21 mouse cellular contexts compared by ENCODE assay signal in the genomic region with DNA sequence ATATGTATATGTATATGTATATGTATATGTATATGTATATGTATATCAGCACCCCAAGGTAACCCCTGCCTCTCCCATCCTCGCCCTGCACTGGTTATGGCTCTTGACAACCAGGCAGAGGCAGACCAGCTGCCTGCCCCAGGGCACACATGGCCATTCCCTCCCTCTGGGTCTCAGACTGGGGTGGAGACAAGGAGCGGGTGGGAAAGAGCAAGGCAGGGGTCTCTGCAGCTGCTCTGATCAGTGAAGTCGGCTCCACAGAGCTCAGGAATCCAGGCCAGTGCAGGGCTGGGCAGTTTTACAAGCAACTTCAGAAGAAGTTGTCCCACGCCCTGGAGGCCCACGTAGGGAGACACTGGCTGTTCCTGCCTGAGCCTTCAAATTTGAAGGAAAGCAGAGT. TPM values are rescaled to one million over a fixed set of nuclear protein-coding genes. Genes with fewer than 3 reads are reported as not detected.
A peak's percentile ranks its signal among the peaks of the same experiment; 100 is the strongest.
DNase-seq lines count a peak whose midpoint lies in the region; ATAC-seq and TF ChIP-seq lines count a peak whose summit lies in the region.
"Had no signal": no experiment of that assay in that cellular context is flagged by ENCODE, and none has a peak within 500 bp of the region (broad histone marks: within the 10 kb centered on the region; RNA-seq: fewer than 3 reads in every experiment).

No protein-coding gene starts in this region.

- 0 out of 2 replicates have a peak, but pooled peaks cover 6% of the 10 kb centered on the region for H3K4me1 ChIP-seq in kidney, embryonic 16.5 days (ENCODE audit: insufficient read depth, low read length)
- peaks cover 18% of the 10 kb centered on the region for H3K4me1 ChIP-seq in limb, embryonic 12.5 days (replicated peaks)
- peaks cover 6% of the 10 kb centered on the region; the same call in 1 of the 2 replicates for H3K4me1 ChIP-seq in stomach, embryonic 15.5 days
- H3K4me1 ChIP-seq: liver, embryonic 12.5 days; midbrain, embryonic 12.5 days had no signal

- DNase-seq in kidney, postnatal 4 days: no peak
- peak; percentile 26 for DNase-seq in forelimb bud, embryonic 11.5 days (ENCODE audit: low read depth, low spot score)
- DNase-seq in layer of hippocampus, adult 2 months (ENCODE audit: low spot score in 2 of 2): no peak
- DNase-seq: adrenal gland, adult 8-10 months; cerebellum, adult 2 months; cerebellum, postnatal 36 days; embryo, embryonic 11 days; gastrocnemius, postnatal 36 days; heart, postnatal 4 days; kidney, postnatal 14 days; lung, adult 2 months; thymus, adult 18-20 months; thymus, postnatal 4 days had no signal

- H3K4me2 ChIP-seq in kidney, embryonic 16.5 days (replicated peaks; ENCODE audit: low read depth, low read length): no peak overlapping the region
- H3K4me2 ChIP-seq in limb, embryonic 12.5 days: no peak overlapping the region
- no peak overlapping the region for H3K4me2 ChIP-seq in stomach, embryonic 15.5 days
- H3K4me2 ChIP-seq: hindbrain, embryonic 14.5 days; liver, embryonic 12.5 days; midbrain, embryonic 12.5 days had no signal

- H3K27ac ChIP-seq in kidney, embryonic 16.5 days (ENCODE audit: low read length): no peak overlapping the region
- H3K27ac ChIP-seq in limb, embryonic 12.5 days: peak overlapping the region; percentile 71; the same call in 1 of the 2 replicates
- H3K27ac ChIP-seq in stomach, embryonic 15.5 days: peak overlapping the region; percentile 57; the same call in 1 of the 2 replicates
- H3K27ac ChIP-seq in layer of hippocampus, adult 2 months: no peak overlapping the region
- H3K27ac ChIP-seq: hindbrain, embryonic 14.5 days; liver, embryonic 12.5 days; midbrain, embryonic 12.5 days had no signal

- H3K4me3 ChIP-seq in kidney, embryonic 16.5 days (ENCODE audit: low read length): no peak overlapping the region
- H3K4me3 ChIP-seq in limb, embryonic 12.5 days (replicated peaks): no peak overlapping the region
- no peak overlapping the region for H3K4me3 ChIP-seq in stomach, embryonic 15.5 days (replicated peaks)
- no peak overlapping the region for H3K4me3 ChIP-seq in layer of hippocampus, adult 2 months
- H3K4me3 ChIP-seq: liver, embryonic 12.5 days; midbrain, embryonic 12.5 days had no signal

- H3K9me3 ChIP-seq in kidney, embryonic 16.5 days (ENCODE audit: low read length): 0 out of 2 replicates have a peak, but pooled peaks cover 6% of the 10 kb centered on the region
- peaks cover 5% of the 10 kb centered on the region; the same call in 1 of the 2 replicates for H3K9me3 ChIP-seq in limb, embryonic 12.5 days
- no peaks in the 10 kb centered on the region for H3K9me3 ChIP-seq in stomach, embryonic 15.5 days

- H3K36me3 ChIP-seq in kidney, embryonic 16.5 days (ENCODE audit: insufficient read depth, low read length): no peaks in the 10 kb centered on the region
- H3K36me3 ChIP-seq in limb, embryonic 12.5 days: no peaks in the 10 kb centered on the region
- H3K36me3 ChIP-seq in stomach, embryonic 15.5 days: no peaks in the 10 kb centered on the region
- H3K36me3 ChIP-seq: liver, embryonic 12.5 days; midbrain, embryonic 12.5 days had no signal

- no peaks in the 10 kb centered on the region for H3K27me3 ChIP-seq in kidney, embryonic 16.5 days (ENCODE audit: insufficient read depth, low read length)
- no peaks in the 10 kb centered on the region for H3K27me3 ChIP-seq in limb, embryonic 12.5 days
- H3K27me3 ChIP-seq in stomach, embryonic 15.5 days (replicated peaks): no peaks in the 10 kb centered on the region
- H3K27me3 ChIP-seq: liver, embryonic 12.5 days; midbrain, embryonic 12.5 days had no signal

- peak; percentile 42; the same call in 1 of the 2 replicates for ATAC-seq in kidney, embryonic 16.5 days (ENCODE audit: low FRiP score, low TSS enrichment)
- ATAC-seq in limb, embryonic 12.5 days (ENCODE audit: insufficient number of reproducible peaks, insufficient read depth, low FRiP score, low TSS enrichment, low read depth): peak; percentile 45; the same call in 1 of the 2 replicates
- ATAC-seq in stomach, embryonic 15.5 days (ENCODE audit: insufficient read depth, low FRiP score, low read depth): no peak; the same call in 1 of the 2 replicates
- ATAC-seq in granulocyte monocyte progenitor cell, adult 5-6 weeks (replicated peaks; ENCODE audit: poor library complexity, severe bottlenecking): no peak
- ATAC-seq: inflammation-experienced regulatory T-cells, adult 6 months; liver, embryonic 12.5 days had no signal

- 34% methylated on average over 5 of the region's 5 CpGs for WGBS in kidney, embryonic 16.5 days
- 26% methylated on average over 5 of the region's 5 CpGs for WGBS in limb, embryonic 12.5 days
- WGBS in stomach, embryonic 15.5 days: 40% methylated on average over 5 of the region's 5 CpGs

- H3K9ac ChIP-seq in kidney, embryonic 16.5 days (replicated peaks; ENCODE audit: low read length): no peak overlapping the region
- no peak overlapping the region for H3K9ac ChIP-seq in limb, embryonic 12.5 days (replicated peaks)
- no peak overlapping the region for H3K9ac ChIP-seq in stomach, embryonic 15.5 days
- H3K9ac ChIP-seq: hindbrain, embryonic 14.5 days; liver, embryonic 12.5 days; midbrain, embryonic 12.5 days had no signal

- TF ChIP-seq CTCF in layer of hippocampus, adult 2 months (conservative IDR thresholded peaks at IDR 0.05): no peak

RNA-seq across cellular contexts. Expression of a gene that starts 17.1 kb away (rescaled TPM):
- polyA plus RNA-seq in kidney, embryonic 16.5 days (2015; fragmentation: Nextera tagmentation; extraction: Ambion mirVana): 58.1 and 61.5 TPM in 2 replicates
- polyA plus RNA-seq in limb, embryonic 12.5 days (2016; fragmentation: Nextera tagmentation; extraction: Ambion mirVana): 82.2 and 87.9 TPM in 2 replicates
- 48.7 TPM in 2 replicates for polyA plus RNA-seq in stomach, embryonic 15.5 days (2015; fragmentation: Nextera tagmentation; extraction: Ambion mirVana)
- total RNA-seq in layer of hippocampus, adult 2 months (2021): 100 to 1,000 TPM; 146 to 154 TPM
- 63.6 and 65.2 TPM in 2 replicates for total RNA-seq in granulocyte monocyte progenitor cell, adult 5-6 weeks (2014; fragmentation: Nextera tagmentation)
- 70.6 and 74.6 TPM in 2 replicates for total RNA-seq in granulocyte monocyte progenitor cell, adult 5-6 weeks (2017)

Comparison
In these comparisons a context has a peak if more than half of its experiments do, and no peak if none do; other contexts are left out.
1. ATAC-seq: peak in kidney, embryonic 16.5 days (single experiment) and limb, embryonic 12.5 days (single experiment); none in stomach, embryonic 15.5 days (single experiment) and granulocyte monocyte progenitor cell, adult 5-6 weeks (single experiment).
2. H3K27ac ChIP-seq: peak in limb, embryonic 12.5 days (single experiment) and stomach, embryonic 15.5 days (single experiment); none in kidney, embryonic 16.5 days (single experiment) and layer of hippocampus, adult 2 months (single experiment).